Mouse (Mus musculus): Measurements from ENCODE around the gene Uevld.
A peak's percentile ranks its signal among the peaks of the same experiment; 100 is the strongest.
"Not testable (repeated sequence)": the region's sequence is repeated elsewhere in the genome, so short reads cannot be mapped to it uniquely, and the experiment has no call there.

Gene Uevld

DNA sequence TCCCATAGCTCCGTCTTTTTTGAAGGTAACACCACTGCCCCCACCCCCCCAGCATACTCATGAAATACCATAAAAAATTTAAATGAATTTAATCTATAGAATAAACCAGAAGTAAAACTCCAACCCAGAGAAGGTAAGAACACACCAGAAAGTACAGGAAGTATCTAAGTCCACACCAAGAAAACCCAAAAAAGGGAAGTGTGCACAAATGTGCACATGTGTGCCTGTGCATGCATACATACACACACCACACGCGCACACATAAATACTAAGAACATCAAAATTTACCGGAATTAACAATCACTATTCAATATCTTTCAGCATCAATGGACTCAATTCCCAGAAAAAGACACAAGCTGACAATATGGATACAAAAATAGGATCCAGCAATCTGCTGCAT lies 11.6 kb upstream of the Uevld start:
- DNase-seq (ENCODE audit: low spot score in 2 of 2) = no peak

DNA sequence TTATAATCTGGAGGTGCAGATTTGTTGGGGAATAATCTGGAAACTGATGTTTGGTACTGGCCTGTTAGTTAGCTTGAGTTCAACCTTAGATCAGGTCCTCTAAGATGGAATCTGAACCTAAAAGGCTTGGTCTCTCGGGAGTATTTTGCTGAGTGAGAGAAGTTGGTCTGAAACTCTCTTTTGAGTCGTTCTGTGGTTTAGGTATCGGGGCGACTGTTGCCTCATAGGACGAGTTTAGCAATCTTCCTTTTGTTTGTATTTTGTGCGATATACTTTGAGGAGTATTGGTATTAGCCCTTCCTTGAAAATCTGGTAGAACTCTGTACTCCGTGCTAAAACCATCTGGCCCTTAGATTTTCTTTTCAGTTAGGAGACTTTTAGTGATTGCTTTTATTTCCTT lies 5.7 kb upstream of the Uevld start:
- DNase-seq (ENCODE audit: low spot score in 2 of 2) = no peak

DNA sequence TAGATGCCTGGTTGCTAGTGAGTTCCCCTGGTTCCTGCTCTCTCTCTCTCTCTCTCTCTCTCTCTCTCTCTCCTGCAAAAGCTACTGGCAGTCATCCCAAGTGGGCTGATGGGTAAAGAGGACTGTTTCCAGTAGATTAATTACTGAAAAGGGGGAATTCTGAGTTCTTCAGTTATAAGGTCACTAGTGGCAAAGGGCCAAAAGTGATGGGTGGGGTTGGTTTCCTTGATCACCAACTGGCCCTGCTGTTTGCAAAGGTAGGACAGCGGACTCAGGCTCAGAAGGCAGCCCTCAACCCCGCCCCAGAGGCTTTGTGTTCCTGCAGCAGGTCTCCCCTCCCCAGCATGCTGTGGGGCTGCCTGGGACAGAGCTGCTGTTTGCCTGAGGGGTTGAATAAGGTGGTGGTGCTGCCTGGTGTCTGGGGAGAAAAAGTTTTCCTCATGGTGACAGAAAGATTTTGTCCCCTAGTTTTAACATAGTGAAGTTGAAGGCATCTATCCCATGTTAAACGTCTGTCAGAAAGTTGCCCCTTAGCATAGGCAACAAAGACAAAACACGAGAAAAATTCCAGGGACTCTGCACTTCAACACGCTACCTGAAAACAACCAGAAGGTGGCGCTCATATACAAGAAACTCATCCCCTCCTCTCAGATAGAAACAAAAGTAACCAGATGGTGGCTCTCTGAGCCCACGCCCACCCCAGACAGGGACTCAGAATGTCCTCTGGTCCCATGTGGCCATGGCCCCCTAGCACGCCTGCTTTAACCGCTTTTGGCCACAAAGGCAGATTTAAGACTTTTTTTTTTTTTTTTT lies 4.7 kb upstream of the Uevld start:
- DNase-seq (ENCODE audit: low spot score in 2 of 2) = peak; percentile 59 to 68

DNA sequence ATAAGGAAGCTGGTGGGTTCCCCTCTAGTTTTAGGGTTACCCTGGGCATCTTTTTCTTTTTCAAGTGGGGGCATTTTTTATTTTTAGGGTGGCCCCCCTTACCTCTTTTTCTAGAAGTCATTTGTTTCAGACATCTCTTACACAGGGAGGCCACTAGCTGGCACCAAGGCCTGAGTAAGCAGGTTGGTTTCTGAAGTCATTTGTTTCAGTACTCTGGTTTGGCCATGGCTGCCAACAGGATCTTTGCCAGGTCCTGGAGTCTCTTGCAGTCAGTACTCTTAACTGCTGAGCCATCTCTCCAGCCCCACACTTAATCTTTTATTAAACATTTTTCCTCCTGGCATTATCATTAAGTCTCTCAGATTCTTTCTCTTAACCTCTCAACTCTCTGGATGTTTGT lies 3.8 kb upstream of the Uevld start:
- DNase-seq (ENCODE audit: low spot score in 2 of 2) = no peak

DNA sequence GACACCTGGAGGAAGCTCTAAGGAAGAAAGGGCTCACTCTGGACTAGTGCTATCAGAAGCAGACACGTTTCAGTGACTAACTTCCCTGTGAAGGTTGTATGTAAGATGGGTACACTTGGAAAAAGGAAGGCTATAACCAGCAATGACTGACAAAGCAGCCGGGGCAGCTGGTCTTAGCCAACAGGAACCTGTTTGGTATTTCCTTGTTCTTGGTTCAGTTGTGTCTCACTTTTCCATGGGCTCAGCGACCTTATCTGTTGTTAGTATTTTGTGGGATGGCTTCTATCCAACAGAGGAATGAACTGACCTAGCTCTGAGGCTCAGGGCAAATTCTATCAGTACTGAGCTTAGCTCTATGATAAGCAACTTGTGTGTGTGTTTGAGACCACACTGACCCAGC lies 2.7 kb upstream of the Uevld start:
- DNase-seq (ENCODE audit: low spot score in 2 of 2) = no peak

DNA sequence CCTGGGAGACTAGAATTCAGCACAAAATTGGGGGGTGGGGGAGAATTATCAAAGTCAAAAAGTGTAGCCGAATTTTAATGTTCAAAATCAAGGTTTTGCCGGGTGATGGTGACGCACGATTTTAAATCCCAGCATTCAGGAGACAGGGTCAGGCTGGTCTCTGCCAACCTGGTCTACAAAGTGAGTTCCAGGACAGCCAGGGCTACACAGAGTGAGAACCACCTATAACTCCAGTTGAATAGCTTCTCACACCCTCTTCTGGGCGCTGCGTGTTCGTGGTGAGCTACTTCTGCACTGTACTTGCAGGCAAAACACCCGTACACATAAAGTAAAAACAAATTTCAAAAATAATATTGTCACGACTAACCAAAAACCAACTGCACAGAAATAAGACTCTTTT lies 526 bp upstream of the Uevld start:
- no peak for DNase-seq (ENCODE audit: low spot score in 2 of 2)

DNA sequence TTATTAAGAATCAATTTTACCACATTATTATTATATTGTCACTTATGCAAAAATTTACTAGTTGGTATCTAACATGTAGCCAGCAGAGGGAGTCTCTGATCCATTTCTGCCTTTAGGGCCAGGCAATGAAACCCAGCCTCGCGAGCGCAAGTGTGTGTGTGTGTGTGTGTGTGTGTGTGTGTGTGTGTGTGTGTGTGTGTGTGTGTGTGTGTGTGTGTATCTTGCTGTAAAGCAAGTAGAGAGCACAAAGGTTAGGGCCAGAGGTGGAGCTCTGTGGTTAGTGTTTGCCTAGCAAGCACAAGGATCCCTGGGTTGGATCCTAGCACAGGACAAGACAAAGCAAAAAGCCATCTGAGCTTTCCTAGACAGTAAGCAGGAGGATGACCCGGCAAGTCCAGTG lies 22.5 kb downstream of the Uevld start:
- DNase-seq (ENCODE audit: low spot score in 2 of 2) = no peak

DNA sequence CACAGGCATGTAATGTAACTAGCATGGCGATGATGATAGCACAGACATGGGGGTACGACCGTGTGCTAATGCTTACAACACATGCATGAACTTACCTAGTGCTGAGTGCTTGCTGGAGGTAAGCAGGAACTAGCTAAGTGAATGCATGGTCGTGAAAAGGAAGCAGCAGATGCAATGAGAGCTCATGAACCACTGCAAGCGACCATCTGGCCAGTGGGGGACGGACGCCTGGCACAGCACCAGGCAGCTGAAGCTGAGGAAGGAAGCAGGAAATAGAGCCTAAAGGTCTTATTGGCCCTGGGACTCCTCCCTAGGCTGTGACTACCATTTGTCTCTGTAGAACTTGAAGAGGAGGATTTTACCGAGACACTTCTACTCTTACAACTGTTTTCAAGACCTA lies 23.5 kb downstream of the Uevld start:
- no peak for DNase-seq (ENCODE audit: low spot score in 2 of 2)

DNA sequence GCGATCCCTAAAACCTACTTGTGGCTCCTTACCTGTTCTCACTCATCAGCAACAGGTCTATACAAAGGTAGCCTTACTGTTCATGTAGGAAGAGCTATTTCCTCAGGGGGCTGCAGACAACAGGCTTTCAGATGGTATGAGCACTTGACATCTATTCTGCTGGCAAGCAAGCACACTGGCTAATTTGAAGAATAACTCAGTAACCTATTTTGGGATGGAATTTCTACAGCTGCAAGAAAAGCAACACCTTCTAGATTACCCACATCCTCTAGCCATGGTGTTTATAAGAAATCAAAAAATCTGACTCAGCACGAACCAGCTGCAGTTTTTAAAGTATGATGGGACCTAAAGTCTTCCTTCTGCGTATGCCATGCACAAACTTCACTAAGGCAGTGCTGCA lies 27.0 kb downstream of the Uevld start:
- DNase-seq (ENCODE audit: low spot score in 2 of 2) = no peak

DNA sequence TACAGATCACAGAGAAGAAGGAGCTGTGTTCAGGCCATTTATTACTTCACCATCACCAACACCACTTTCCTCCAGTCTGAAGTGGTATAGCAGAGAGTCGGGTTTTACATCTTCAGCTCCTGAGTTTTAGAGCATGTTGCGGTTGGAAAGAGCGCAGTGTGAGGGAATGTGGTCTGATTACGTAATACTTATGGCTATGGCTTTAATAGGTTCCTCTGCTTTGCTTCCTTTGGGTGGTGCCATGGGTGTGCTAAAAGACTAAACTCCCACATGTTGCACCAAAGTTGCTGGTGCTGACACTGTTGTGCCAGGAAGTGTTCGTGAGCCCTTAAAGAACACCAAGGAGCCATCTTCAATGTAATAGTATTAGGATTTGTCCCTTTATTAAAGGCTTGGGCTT lies 30.0 kb downstream of the Uevld start:
- DNase-seq (ENCODE audit: low spot score in 2 of 2) = no peak

DNA sequence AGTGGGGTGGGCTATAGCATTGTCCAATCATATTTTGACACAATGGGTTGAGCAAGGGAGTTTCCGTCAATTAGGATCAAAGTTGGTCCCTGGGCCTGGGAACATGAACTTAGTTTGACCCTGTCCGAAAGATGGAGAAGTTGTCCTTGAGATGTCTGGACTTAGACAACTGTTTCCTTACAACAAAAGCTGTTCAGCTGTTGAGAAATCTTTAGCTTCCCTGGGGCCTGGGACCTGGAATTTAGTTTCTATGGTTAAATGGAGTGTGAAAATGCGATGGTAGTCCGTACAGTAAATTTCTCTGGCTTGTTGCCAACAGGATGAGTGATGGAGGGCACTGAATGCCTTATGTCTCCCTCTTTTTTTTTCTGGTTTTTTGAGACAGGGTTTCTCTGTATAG lies 36.3 kb downstream of the Uevld start:
- no peak for DNase-seq (ENCODE audit: low spot score in 2 of 2)

DNA sequence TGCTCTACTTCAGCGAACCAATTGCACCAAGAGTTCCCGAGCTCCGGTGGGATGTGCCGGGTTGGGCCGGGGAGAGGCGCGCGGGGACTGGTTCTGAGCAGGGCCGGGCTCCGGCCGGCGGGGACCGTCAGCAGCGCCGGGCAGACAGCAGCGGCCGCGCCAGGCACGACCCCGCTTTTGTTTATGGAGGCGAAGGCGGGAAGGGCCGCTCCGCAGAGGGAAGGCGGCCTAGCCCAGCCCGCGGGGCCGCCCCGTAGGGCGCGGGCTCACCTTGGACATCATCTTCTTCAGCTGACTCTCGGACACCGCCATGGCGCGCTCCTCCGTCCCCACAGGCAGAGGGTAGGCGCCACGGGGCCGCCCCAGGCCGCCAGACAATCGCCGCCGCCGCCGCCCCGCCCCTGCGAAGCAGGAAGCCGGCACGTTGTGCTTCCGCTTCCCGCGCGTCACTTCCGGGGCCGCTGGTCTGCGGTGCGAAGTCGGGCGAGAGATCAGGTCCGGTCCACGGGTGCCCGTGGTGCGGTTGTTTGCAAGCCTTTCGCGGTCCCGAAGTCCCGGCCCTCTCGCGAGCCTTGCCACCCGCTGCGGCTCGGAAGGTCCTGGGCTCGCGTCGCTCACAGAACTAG lies 38.7 kb downstream of the Uevld start, which contains the start of gene Tsg101:
Tsg101 (minus strand) TSS at position 419 of the 626 bp plus-strand sequence.
- peak; percentile 85 to 93 for DNase-seq (ENCODE audit: low spot score in 2 of 2)

DNA sequence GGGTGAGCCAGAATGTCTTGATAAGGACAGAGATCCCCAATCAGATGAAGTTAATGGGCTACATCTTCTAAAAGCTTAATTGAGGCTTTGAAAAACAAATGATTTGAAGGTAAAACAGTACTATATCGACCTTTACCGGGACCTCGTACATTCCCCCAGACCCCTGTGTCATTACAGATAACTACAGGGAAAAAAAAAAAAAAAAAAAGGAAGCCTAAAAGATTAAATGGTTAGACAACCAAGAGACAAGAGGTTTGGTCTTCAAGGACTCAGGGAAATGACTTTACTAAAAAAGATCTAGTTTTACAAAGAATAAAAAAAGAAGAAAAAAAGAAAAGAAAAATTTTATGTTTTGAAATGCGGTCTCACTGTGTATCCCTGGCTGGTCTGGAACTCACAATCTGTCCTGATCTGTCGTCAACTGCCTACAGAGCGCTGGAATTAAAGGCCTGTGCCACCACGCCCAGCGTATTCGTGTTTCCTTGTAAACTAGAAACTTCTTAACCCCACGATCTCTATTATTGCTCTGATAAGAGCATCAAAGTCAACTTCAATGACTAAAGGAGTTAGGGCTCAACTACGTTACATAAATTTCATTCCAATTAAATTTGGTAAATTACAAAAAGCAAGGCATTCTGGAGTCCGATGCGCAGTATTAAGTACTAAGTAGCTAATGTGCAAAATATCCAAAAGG lies 39.5 kb downstream of the Uevld start:
- DNase-seq (ENCODE audit: low spot score in 2 of 2) = no peak

DNA sequence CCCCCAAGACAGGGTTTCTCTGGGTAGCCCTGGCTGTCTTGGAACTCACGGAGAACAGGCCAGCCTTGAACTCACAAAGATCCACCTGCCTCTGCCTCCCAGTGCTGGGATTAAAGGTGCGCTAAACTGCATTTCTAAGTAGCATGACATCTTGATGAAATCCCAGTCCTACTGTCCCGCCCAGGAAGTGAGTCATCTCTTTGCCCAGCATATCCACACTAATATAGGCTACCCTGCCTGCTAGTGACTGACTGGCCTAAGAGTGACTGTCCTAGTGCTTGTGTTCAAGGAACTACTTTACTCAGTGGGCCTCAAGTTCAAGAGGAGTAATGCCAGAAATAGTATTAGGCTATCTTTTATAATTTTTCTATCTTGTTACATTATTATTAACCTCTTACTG lies 42.0 kb downstream of the Uevld start:
- DNase-seq (ENCODE audit: low spot score in 2 of 2) = no peak

DNA sequence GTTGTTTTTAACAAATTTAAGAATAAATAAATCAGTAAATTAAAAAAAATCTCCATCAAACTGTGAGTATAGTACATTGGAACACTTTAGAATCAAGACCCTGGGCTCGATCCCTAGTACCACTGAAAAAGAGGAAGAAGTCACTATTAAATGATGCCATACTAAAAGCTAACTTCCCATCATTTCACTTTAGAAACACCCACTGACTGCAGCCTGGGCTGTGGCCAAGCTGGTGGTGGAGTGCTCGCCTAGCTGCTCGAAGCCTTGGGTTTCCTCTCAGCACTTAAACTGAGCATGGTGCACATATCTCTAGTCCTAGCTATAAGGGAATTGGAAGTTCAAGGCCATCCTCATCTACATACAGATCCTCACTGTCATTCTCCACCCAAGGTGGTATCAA lies 47.1 kb downstream of the Uevld start:
- DNase-seq (ENCODE audit: low spot score in 2 of 2) = no peak

DNA sequence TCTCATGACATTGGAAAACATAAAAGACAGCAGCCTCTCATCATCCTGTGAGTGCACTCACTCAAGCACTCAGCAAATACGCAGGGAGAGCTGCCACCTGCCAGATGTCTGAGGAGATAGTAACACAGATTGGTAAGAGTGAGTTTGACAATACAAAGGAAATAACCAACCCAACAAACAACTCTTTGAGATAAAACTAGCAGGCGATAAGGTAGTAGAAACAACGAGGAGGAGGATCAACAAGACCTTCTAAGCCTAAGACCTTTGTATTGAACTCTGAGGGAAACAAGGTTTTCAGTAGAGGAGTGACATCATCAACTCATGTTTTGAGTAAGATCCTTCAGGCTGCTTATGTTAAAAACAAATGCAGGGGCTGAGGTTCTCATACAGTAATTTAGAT lies 59.0 kb downstream of the Uevld start:
- DNase-seq (ENCODE audit: low spot score in 2 of 2) = no peak

DNA sequence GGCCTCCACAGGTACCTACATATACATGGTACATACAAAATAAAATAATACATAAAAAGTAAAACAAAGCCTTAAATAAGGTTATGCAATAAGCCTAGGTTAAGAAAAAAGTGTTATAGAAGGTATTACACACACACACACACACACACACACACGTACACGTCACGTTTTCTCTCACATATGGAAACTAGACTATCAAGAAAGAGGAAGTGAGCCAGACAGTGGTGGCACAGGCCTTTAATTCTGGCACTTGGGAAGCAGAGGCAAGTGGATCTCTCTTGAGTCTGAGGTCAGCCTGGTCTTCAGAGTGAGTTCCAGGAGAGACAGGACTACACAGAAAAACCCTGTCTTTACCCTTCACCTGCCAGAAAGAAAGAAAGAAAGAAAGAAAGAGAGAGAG lies 62.8 kb downstream of the Uevld start:
- no peak for DNase-seq (ENCODE audit: low spot score in 2 of 2)

DNA sequence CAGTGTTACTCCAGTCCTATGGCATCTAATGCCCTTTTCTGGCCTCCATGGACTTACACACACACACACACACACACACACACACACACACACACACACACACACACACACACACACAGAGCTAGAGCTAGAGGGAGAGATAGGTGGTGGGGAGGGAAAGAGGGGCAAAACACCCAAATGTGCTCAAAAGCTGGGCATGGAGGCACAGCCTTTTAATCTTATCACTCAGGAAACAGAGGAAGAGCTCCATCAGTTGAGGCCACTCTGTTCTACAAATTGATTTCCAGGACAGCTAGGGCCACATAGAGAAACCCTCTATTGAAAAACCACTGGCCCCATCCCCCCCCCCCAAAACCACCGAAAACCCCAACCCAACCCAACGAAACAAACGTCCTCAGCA lies 75.0 kb downstream of the Uevld start:
- DNase-seq (ENCODE audit: low spot score in 2 of 2) = no peak

DNA sequence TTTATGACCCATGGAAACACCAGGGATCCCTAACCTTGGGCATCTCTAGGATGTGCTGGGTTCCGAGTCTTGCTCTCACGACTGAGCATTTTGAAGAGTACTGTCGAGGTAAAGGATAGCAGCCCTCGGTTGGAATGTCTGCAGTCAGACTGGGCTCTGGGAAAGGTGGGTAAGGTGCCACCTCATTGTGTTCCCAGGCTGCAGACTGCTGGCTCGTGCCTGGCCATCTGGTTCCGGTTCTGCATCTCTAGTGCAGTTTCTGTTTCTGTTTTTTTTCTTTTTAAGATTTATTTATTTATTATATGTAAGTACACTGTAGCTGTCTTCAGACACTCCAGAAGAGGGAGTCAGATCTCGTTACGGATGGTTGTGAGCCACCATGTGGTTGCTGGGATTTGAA lies 76.4 kb downstream of the Uevld start:
- DNase-seq (ENCODE audit: low spot score in 2 of 2) = not testable (repeated sequence)

DNA sequence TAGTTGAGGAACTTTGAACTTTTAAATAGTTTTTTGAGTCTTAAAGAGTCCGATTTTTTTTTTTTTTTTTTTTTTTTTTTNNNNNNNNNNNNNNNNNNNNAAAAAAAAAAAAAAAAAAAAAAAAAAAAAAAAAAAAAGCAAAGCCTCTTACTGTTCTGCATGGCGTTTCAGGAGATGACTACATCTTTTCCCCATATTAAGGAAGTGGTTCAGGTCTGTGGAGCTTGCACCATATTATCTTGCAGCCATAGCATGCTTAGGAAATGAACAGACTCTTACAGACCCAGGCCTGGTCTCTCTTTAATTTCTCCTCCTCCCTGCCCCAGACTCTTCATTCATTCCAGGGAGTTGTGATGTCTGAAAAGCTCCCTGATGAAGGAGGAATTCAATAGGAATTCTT lies 77.3 kb downstream of the Uevld start:
- DNase-seq (ENCODE audit: low spot score in 2 of 2) = no peak

DNA sequence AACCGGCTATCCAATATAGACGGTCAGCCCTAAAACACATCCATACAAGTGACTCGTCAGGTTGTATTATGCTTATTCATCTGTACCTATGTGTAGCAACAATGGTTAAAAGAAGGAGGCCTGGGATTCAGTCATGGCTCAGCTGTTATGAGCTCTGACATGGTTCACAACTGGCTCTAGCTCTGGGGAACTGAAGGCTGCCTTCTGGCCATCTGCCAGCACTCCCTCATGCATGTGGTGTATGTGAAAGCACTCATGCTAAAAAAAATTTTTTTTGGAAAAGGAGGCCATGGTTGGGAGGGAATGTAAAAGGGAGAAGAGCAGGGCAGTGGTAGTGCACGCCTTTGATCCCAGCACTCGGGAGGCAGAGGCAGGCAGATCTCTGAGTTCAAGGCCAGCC lies 78.5 kb downstream of the Uevld start:
- no peak for DNase-seq (ENCODE audit: low spot score in 2 of 2)

DNA sequence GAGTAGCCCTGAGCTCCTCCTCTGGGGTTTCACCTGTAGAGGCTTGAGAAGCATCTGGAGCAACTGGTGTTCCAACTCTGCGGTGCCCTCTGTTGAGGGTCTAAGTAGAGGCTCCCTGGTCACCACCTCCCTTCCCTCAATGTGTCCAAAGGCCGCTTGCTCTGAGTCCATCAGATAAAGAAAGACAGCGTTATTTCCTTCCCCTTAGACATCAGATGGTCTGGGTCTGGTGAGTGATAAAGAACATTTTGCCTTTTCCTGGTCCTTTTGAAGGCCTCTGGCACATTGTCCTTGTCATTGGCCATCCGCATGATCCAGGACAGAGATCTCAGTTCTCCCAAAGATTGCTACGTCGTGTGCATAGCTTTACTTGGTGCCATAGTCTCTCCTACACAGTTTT lies 81.1 kb downstream of the Uevld start:
- DNase-seq (ENCODE audit: low spot score in 2 of 2) = no peak

DNA sequence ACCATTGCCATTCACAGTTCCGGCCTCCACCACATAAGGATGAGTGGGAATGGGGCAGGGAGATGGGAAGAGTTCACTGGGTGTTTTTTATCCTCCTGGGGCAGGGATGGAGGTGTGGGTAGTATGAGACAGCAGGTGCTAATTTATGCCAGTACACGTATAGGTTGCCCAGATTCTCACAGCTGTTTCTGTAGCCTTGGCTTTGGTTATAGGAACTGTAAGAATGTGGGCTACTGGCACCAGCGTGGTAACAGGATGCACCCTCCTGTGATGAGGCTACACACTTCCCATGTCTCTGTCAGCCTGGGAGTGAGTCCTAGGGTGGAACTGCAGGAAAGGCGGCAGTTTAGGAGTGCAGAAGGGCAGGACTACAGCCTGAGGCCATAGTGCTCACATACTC lies 81.5 kb downstream of the Uevld start:
- DNase-seq (ENCODE audit: low spot score in 2 of 2) = no peak
